Comparison of ENCODE assay signal across 28 mouse cellular contexts in the genomic region with DNA sequence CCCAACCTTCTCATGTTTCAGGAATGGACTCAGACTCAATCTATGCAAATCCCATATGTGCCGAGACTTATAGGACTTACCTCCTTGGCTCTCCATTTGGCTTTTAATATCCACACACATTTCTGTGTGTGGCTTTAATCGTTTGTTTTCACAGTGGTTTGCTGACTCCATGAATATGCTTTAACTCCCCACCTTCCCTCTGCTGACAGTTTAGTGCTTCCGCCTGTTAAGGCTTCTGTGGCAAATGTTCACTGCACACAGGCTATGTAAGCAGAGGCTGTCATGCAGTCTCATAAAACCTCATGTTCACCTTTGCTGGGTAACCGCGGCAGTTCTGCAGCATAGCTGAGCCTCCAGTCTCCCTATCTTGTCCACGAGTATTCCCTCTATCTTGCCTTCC. TPM values are rescaled to one million over a fixed set of nuclear protein-coding genes. Genes with fewer than 3 reads are reported as not detected.
DNase-seq lines count a peak whose midpoint lies in the region; ATAC-seq and TF ChIP-seq lines count a peak whose summit lies in the region.
"Had no signal": no experiment of that assay in that cellular context is flagged by ENCODE, and none has a peak within 500 bp of the region (broad histone marks: within the 10 kb centered on the region; RNA-seq: fewer than 3 reads in every experiment).

No protein-coding gene starts in this region.

- TF ChIP-seq POLR2A in heart, adult 2 months (IDR thresholded peaks at IDR 0.05; ENCODE audit: insufficient read depth, low read depth, low read length), result no peak

- TF ChIP-seq CTCF in heart, adult 2 months (IDR thresholded peaks at IDR 0.05), result no peak

- no peaks in the 10 kb centered on the region for H3K9me3 ChIP-seq in heart, embryonic 10.5 days
- no peaks in the 10 kb centered on the region for H3K9me3 ChIP-seq in liver, embryonic 16.5 days (replicated peaks; ENCODE audit: control insufficient read depth, low read length)
- no peaks in the 10 kb centered on the region for H3K9me3 ChIP-seq in embryonic facial prominence, embryonic 14.5 days (ENCODE audit: control insufficient read depth, low read length)
- H3K9me3 ChIP-seq: forebrain, embryonic 10.5 days; forebrain, embryonic 15.5 days; hindbrain, embryonic 10.5 days; hindbrain, embryonic 15.5 days; neural tube, embryonic 12.5 days had no signal

- peaks cover 10% of the 10 kb centered on the region; the same call in 1 of the 2 replicates for H3K4me1 ChIP-seq in heart, embryonic 10.5 days
- no peaks in the 10 kb centered on the region for H3K4me1 ChIP-seq in heart, adult 2 months (ENCODE audit: control insufficient read depth, insufficient read depth, low read length)
- H3K4me1 ChIP-seq in liver, embryonic 16.5 days (ENCODE audit: control insufficient read depth, low read depth, low read length), result peaks cover 6% of the 10 kb centered on the region
- peaks cover 12% of the 10 kb centered on the region; the same call in 1 of the 2 replicates for H3K4me1 ChIP-seq in embryonic facial prominence, embryonic 14.5 days (ENCODE audit: control insufficient read depth, insufficient read depth, low read length)
- H3K4me1 ChIP-seq: forebrain, embryonic 10.5 days; forebrain, embryonic 15.5 days; hindbrain, embryonic 15.5 days had no signal

- no peak overlapping the region for H3K4me2 ChIP-seq in liver, embryonic 16.5 days (ENCODE audit: low read depth, low read length)
- no peak overlapping the region for H3K4me2 ChIP-seq in embryonic facial prominence, embryonic 14.5 days (ENCODE audit: low read depth, low read length)
- H3K4me2 ChIP-seq: forebrain, embryonic 15.5 days; hindbrain, embryonic 15.5 days; neural tube, embryonic 12.5 days had no signal

- no peak overlapping the region for H3K9ac ChIP-seq in heart, adult 2 months (ENCODE audit: low read depth, low read length)
- no peak overlapping the region for H3K9ac ChIP-seq in liver, embryonic 16.5 days (ENCODE audit: low read depth, low read length)
- no peak overlapping the region for H3K9ac ChIP-seq in embryonic facial prominence, embryonic 14.5 days (ENCODE audit: low read depth, low read length)
- H3K9ac ChIP-seq: forebrain, embryonic 15.5 days; hindbrain, embryonic 15.5 days; neural tube, embryonic 12.5 days had no signal

- H3K79me2 ChIP-seq in heart, adult 2 months (replicated peaks; ENCODE audit: control insufficient read depth, insufficient read depth, low read length), result no peaks in the 10 kb centered on the region

- ATAC-seq in liver, embryonic 16.5 days (ENCODE audit: low read depth), result no peak
- no peak for ATAC-seq in embryonic facial prominence, embryonic 14.5 days (ENCODE audit: low read depth)
- ATAC-seq: forebrain, embryonic 15.5 days; midbrain, embryonic 16.5 days; Patski had no signal

- TF ChIP-seq EP300 in heart, adult 2 months (IDR thresholded peaks at IDR 0.05; ENCODE audit: insufficient read depth, low read depth, low read length), result no peak

- WGBS in heart, embryonic 10.5 days, result 66% methylated on average over 6 of the region's 6 CpGs
- WGBS in heart, adult 2 months, result 59% methylated on average over 6 of the region's 6 CpGs
- WGBS in liver, embryonic 16.5 days (ENCODE audit: insufficient replicate concordance), result 53% methylated on average over 6 of the region's 6 CpGs
- WGBS in embryonic facial prominence, embryonic 14.5 days, result 47% methylated on average over 6 of the region's 6 CpGs
- 12% methylated on average over 6 of the region's 6 CpGs for WGBS in large intestine, adult 2 months

- intact Hi-C loops in heart, adult 2 months (cut with DNase I), result no loop called here

- no peaks in the 10 kb centered on the region for H3K27me3 ChIP-seq in heart, embryonic 10.5 days (ENCODE audit: insufficient read depth, poor library complexity, severe bottlenecking)
- no peaks in the 10 kb centered on the region for H3K27me3 ChIP-seq in heart, adult 2 months (ENCODE audit: control insufficient read depth, insufficient read depth, low read length)
- H3K27me3 ChIP-seq in liver, embryonic 16.5 days (ENCODE audit: control insufficient read depth, insufficient read depth, low read depth, low read length), result no peaks in the 10 kb centered on the region
- no peaks in the 10 kb centered on the region for H3K27me3 ChIP-seq in embryonic facial prominence, embryonic 14.5 days (replicated peaks; ENCODE audit: control insufficient read depth, insufficient read depth, low read length)
- H3K27me3 ChIP-seq: forebrain, embryonic 15.5 days; hindbrain, embryonic 15.5 days; neural tube, embryonic 12.5 days; Patski had no signal

- no peak overlapping the region for H3K4me3 ChIP-seq in heart, embryonic 10.5 days
- no peak overlapping the region for H3K4me3 ChIP-seq in heart, adult 2 months
- H3K4me3 ChIP-seq in liver, embryonic 16.5 days (ENCODE audit: low read depth, low read length), result no peak overlapping the region
- H3K4me3 ChIP-seq in embryonic facial prominence, embryonic 14.5 days (ENCODE audit: low read depth, low read length), result no peak overlapping the region
- H3K4me3 ChIP-seq: forebrain, embryonic 10.5 days; forebrain, embryonic 15.5 days; hindbrain, embryonic 10.5 days; hindbrain, embryonic 15.5 days; left cerebral cortex, adult 2 months; neural tube, embryonic 12.5 days had no signal

- DNase-seq in heart, embryonic 10.5 days (ENCODE audit: low spot score), result peak; percentile 45
- no peak for DNase-seq in heart, adult 2 months
- no peak for DNase-seq in liver
- DNase-seq in embryonic facial prominence, embryonic 14.5 days (ENCODE audit: low spot score), result peak; percentile 38
- DNase-seq in large intestine, adult 2 months (ENCODE audit: low read depth, low spot score), result peak; percentile 53
- DNase-seq in adrenal gland, postnatal 36 days, result no peak
- DNase-seq: adrenal gland, postnatal 10 days; cerebellum, adult 11 months; cerebellum, adult 9-10 months; embryo, embryonic 11 days; gastrocnemius, postnatal 25 days; heart, adult 18-20 months; heart, postnatal 14 days; kidney, adult 11 months; lung, adult 18-20 months; lung, postnatal 10 days; right cerebral cortex, postnatal 4 days; thymus, postnatal 4 days had no signal

- H3K27ac ChIP-seq in heart, embryonic 10.5 days, result no peak overlapping the region
- no peak overlapping the region for H3K27ac ChIP-seq in heart, adult 2 months
- H3K27ac ChIP-seq in liver, embryonic 16.5 days (ENCODE audit: low read length), result peak overlapping the region; percentile 66
- no peak overlapping the region for H3K27ac ChIP-seq in embryonic facial prominence, embryonic 14.5 days (replicated peaks; ENCODE audit: low read depth, low read length)
- H3K27ac ChIP-seq: forebrain, embryonic 10.5 days; forebrain, embryonic 15.5 days; hindbrain, embryonic 10.5 days; hindbrain, embryonic 15.5 days; left cerebral cortex, adult 2 months; neural tube, embryonic 12.5 days; stomach, postnatal 0 days had no signal

- H3K36me3 ChIP-seq in heart, embryonic 10.5 days, result no peaks in the 10 kb centered on the region
- H3K36me3 ChIP-seq in heart, adult 2 months (ENCODE audit: control insufficient read depth, insufficient read depth, low read length), result no peaks in the 10 kb centered on the region
- H3K36me3 ChIP-seq in liver, embryonic 16.5 days (ENCODE audit: control insufficient read depth, insufficient read depth), result no peaks in the 10 kb centered on the region
- H3K36me3 ChIP-seq in embryonic facial prominence, embryonic 14.5 days (ENCODE audit: control insufficient read depth, insufficient read depth, low read length), result no peaks in the 10 kb centered on the region
- H3K36me3 ChIP-seq: forebrain, embryonic 10.5 days; forebrain, embryonic 15.5 days; hindbrain, embryonic 10.5 days; hindbrain, embryonic 15.5 days; neural tube, embryonic 12.5 days had no signal

RNA-seq across cellular contexts. Expression of a gene that starts 18.3 kb away (rescaled TPM):
- 3.2 and 3.7 TPM in 2 replicates for polyA plus RNA-seq in heart, embryonic 10.5 days (2016; fragmentation: Nextera tagmentation; extraction: Ambion mirVana)
- total RNA-seq in heart, adult 2 months (2021), result 1 to 10 TPM; 1.0 to 1.6 TPM
- polyA plus RNA-seq in heart, adult 2 months (2012; rRNA removed), result 0.80 and 1.0 TPM in 2 replicates
- 2.3 and 2.4 TPM in 2 replicates for polyA plus RNA-seq in liver, embryonic 16.5 days (2015; fragmentation: Nextera tagmentation; extraction: Ambion mirVana)
- polyA plus RNA-seq in embryonic facial prominence, embryonic 14.5 days (2014; fragmentation: Nextera tagmentation; extraction: Ambion mirVana), result 4.5 and 5.2 TPM in 2 replicates
- polyA plus RNA-seq in large intestine, adult 2 months (2012; rRNA removed), result 7.2 and 11.4 TPM in 2 replicates
- total RNA-seq in adrenal gland, postnatal 36 days (2021), result 10 to 100 TPM; 12.0 to 20.8 TPM

Comparison
In these comparisons a context has a peak if more than half of its experiments do, and no peak if none do; other contexts are left out.
1. DNase-seq: peak in heart, embryonic 10.5 days (single experiment), embryonic facial prominence, embryonic 14.5 days (single experiment) and large intestine, adult 2 months (single experiment); none in heart, adult 2 months (0 of 2), liver (single experiment) and adrenal gland, postnatal 36 days (0 of 2).